Mouse (Mus musculus) gastrocnemius, postnatal 14 days (tissue): ENCODE data around the gene Arhgef6. TPM values are rescaled to one million over a fixed set of nuclear protein-coding genes. Genes with fewer than 3 reads are reported as not detected.
A peak's percentile ranks its signal among the peaks of the same experiment; 100 is the strongest.

Experiments
- DNase-seq: peaks from one replicate; pipeline ENCODE4 v3.0.0; 2021; ENCODE audit warnings: mixed read lengths
- intact Hi-C: fragments of 180-260 bp; cut with DNase I; formaldehyde crosslinking; loops from one replicate; pipeline ENCODE4 v1.15.1; 2025; ENCODE audit warnings: low total_unique reads
- long read RNA-seq, 2 experiments: library from polyadenylated mRNA; stranded (forward); transcript quantifications; one replicate each; pipeline ENCODE4 v2.0.0; 2021
- total RNA-seq, 2 experiments: library from RNA; stranded (reverse); gene quantifications; 2 replicates each; pipeline ENCODE4 v1.2.3; 2021

The Arhgef6 gene
- 10 to 100 TPM; 70.0 to 71.3 TPM for total RNA-seq
- long read RNA-seq, experiment 1, partial matches to known transcripts, result 3 of 11 reads
- long read RNA-seq, experiment 1, other reads (novel, unspliced or antisense), result 8 of 11 reads
- long read RNA-seq, experiment 2, partial matches to known transcripts, result 3 of 17 reads
- long read RNA-seq, experiment 2, other reads (novel, unspliced or antisense), result 14 of 17 reads

DNA sequence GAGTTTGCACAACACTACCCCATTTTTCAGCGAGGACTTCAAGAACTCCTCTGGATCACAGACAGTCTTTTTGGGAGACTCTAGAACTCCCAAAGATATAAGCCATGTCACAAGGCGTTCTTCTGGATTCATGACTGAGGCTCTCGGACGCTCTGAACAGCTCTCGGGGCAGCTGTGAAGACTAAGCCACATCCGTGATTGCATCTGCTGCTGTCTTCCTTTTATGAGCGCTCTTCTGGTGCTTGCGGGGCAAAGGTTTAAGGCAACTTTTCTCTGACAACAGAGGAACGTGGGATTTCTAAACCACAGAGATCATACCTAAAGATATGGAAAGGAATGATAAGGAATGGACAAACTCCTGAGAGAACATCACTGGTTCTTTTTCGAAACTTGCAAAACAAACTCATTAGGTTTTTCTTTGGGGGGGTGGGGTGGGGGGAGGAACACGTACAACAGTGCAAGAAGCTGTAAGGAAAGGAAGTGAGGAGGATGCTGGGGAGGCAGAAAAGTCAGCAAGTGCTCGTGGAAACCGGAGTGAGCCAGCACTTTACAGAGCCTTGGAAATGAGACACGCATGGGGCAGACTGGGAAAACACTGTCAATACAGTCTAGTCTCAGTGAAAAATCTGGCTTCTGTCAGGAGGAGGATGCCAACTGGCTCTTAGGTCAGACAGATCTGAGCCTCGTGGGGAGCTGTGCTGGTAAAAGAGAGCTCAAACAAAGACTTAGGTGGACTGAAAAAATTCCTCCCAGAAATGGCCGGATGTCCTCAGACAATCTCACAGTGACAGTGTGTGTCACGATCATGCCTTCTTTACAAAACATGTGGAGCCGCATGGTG is at the start of gene Arhgef6:
Gene Arhgef6, minus strand, starts transcription at position 359 of the 841 bp plus-strand sequence.
- DNase-seq, result peak; percentile 21
- intact Hi-C loops, result no loop called here

DNA sequence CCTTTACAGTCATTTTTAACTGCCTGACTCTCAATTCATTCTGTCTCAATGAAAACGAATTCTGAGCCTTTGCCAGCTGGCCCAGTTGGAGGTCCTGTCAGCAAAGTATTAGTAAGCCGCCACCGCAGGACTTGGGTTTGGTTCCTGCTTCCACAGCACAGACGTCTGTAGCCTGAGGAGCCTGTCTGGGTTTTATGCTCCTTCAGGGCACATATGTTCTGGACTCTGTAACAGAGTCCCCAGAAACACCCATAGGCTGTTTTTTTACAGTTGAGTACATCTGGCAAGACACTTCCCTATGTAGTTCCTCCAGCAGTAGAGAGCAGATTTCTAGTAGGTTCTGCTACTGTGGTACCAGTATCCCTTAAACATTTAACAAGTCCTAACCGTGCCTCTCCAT is 42.4 kb upstream of the Arhgef6 start:
- DNase-seq, result no peak
- intact Hi-C loops, result no loop called here

DNA sequence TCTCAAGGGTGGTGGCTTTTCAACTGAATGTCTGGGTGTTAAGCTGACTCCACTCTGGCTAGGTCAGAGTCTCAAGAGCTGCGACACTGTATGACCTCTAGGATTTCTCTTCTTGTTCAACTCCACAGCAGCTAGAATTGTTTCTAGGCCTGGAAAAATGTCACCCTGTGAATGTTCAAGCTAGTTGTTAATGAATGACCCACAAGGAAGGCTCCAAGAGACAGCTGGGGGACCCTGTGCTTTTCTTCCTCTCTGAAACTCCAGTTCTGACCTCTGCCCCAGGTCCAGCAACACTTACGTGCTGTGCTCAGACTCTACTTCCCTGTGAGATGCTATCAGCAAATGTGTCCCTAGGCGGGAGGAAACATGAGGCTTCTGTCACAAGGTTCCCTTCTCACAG is 40.0 kb upstream of the Arhgef6 start:
- no peak for DNase-seq
- intact Hi-C loops, result no loop called here

DNA sequence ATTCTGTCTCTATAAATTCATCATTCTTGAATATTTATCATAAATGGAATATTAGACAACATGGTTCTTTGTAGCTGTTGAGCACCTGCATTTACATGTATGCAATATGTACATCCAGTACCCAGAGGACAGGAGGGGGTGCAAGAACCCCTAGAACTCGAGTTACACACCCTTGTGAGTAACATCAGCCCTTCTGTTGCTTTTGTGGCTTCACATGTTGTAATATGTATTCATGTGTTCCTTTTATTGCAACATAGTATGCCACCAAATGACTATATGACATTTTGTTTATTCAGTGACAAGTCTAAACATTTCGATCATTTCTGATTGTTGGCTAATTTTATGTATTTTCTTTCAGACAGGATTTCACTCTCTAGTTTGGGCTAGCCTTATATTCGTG is 38.6 kb upstream of the Arhgef6 start:
- DNase-seq, result no peak
- intact Hi-C loops, result no loop called here

DNA sequence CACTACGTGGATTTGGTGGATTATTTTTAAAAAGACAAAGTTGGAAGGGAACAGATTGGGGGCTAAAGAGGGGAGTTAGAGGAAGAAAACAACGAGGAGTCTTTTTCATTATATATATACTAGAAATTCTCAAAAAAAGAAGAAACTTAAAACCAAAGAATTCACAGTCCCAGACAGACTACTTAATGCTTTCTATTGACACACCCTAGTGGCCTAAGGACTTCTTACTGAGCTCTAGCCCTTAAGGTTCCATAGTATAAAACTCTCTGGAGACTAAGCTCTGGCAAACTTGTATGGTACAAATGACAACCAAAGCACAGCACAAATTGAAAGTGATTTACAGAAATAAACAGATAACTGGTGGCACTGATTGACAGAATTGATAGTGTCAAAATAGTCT is 35.5 kb upstream of the Arhgef6 start:
- DNase-seq, result no peak
- intact Hi-C loops, result no loop called here

GRCm38 (mm10) chrX:57373543-57373942 is 35.0 kb upstream of the Arhgef6 start:
- no peak for DNase-seq
- intact Hi-C loops, result no loop called here

- DNase-seq, result no peak
These were observed 34.4 kb upstream of the Arhgef6 start for GRCm38 (mm10) chrX:57372965-57373364.

DNA sequence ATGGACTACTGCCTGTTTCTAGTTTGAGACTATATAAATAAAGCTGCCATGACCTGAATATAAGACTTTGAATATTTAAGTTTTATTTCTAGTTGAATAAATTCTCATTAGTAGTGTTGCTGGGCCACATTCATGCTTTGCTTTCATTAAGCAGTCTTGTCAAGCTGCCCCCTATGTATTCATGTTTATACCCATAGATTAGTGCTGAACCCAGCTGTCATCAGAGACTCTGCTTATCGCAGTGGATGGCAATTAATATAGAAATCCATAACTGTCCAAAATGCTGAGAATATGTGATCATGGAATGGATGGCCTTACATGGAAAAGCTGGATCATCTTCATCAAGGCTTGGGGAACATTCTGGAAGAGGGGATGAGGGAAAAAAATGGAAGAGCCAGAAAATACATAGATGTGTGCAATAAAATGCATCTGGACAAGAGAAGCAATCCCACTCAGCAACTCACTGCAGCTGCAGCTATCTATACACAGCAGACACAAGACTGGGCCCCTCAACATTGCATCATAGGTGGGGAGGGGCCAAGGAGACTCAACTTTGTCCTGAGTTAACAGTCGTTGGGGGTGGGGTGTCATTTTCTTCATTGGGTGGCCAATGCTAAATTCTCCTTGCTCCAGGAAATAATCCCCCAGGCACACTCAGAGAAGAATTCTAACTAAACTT is 26.5 kb upstream of the Arhgef6 start:
- intact Hi-C loops, result no loop called here
- no peak for DNase-seq

More at GRCm38 (mm10) chrX:57372965-57373364, 34.4 kb upstream of the Arhgef6 start:
- intact Hi-C loops, result no loop called here

DNA sequence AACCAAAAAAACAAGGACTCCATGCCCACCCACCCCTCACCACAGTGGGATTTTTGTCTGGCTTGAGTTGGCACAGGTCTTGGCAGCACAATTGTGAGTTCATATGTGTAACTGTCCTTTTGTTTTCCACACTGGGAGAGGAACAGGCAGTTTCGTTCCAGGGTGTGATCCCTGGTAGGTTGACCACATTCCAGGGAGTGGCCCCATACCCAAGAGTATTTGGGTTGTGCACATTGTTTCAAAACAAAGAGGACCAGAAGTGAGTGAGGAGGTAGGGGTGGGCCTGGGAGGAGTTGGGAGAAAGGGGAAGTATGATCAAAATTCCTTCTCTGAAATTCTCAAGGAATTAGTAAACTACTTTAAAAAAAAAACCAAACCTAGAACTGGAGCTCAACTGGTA is 20.8 kb upstream of the Arhgef6 start:
- intact Hi-C loops, result no loop called here
- DNase-seq, result no peak

DNA sequence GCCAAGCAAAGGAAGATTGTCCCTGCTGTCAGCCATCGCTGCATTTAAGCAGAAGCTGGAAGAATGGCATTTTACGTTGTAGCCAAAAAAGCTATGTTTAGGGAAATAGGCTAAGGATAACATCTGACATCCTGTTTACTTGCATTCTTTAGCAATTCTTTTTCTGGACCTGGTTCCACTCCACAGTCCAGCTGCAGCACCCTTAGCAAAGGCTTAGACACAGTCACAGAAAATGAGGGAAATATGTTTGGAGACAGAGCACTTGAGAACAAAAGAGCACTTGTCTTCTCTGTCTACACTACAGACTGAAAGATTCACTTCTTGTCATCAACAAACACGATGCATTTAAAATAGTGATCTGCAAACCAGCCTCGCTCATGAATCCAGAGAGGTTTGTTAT is 691 bp upstream of the Arhgef6 start:
- intact Hi-C loops, result no loop called here
- DNase-seq, result no peak

- intact Hi-C loops, result no loop called here
- no peak for DNase-seq
These were observed 947 bp downstream of the Arhgef6 start for GRCm38 (mm10) chrX:57337582-57337981.

- intact Hi-C loops, result no loop called here
These were observed 1.6 kb downstream of the Arhgef6 start for GRCm38 (mm10) chrX:57336958-57337357.

GRCm38 (mm10) chrX:57335313-57335712 is 3.2 kb downstream of the Arhgef6 start:
- DNase-seq, result no peak
- intact Hi-C loops, result no loop called here

More at GRCm38 (mm10) chrX:57336958-57337357, 1.6 kb downstream of the Arhgef6 start:
- no peak for DNase-seq

DNA sequence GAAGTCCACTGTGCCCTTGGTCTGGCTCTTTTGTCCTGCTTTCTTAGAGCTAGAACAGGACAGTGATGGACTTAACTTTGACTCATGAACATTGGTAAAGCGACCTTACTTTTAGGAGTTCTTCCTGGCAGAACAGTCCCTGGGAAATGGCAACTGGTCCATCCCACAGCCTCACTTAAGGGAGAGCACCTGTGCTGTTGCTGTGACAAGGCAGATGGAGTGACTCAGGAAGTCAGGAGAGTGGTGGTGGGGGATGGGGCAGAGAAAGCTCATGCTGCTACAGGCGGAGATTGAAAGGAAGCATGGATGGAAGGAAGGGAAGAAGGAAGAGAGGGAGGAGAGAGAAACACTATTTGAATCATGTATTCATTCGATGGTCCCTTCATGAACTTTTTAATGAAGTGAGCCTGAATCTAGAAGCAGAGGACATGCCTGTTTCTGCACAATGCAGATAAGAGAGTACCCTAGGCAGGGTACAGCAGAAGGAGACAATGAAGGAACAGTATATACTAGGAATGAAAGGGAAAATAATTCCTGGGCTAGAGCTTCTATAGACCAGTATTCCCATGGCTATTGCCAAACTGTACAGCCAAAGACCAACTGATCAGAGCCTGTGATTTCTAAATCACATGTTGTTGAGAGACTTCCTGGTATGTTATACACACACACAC is 10.7 kb downstream of the Arhgef6 start:
- intact Hi-C loops, result no loop called here
- DNase-seq, result no peak

DNA sequence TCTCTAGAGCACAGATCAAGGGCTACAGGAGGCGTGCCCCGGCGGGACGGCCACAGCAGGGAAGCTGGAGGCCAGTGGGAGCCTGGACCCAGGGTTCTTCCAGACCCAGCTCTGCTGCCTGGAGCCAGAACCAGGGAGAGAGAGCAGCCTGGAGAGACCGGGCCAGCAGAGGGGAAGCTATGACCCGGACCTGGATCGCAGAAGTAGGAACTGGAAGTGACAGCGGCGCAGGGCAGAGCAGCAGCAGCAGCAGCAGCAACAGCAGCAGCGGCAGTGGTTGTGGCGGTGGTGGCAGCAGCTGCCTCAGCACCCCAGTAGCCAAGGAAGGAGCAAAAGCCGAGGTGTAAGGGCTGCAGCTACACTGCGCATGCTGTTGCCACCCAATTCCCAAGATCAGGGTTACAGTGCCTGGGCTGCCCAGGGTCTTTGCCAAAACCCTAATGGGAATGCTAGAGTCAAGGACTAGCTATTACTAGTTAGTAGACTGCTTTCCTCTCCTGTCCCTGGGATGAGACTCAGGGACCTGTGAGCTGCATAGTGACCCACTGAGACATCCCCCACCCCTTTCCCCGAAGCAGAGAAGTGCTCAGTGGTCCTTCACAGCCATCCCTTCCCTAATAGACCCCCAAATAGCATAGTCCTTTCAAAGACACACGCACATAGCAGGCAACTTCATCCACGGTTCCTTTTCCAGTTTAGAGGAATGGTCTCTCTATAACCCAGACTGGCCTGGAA is 11.9 kb downstream of the Arhgef6 start:
- DNase-seq, result peak; percentile 48
- intact Hi-C loops, result no loop called here

DNA sequence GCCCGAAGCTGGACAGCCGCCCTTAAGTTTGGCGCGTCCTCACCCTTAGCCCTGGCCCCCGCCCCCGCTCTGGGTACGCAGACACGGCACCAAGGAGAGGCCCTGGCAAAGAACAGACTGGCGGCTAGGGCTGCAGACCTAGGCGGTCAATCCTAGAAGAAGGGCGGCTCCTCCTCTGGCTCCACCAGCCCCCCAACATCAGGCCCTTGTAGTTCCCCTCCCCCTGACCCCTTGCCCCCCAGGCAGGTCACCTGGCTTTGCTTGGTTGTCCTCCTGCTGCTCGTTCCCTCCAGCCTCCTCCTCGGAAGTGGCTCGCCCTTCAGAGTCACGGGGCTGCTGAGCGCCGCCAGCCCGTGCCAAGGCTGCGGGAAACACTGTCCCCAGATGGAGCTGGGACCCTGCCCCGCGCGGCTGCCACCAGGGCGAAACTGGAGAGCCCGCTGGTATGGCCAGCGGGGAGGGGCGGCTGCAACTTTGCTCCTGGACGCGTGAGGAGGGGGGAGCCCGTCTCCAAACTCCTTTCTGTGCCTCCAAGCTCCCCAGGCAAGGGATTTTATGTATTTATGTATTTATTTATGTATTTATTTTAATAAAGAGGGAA is 12.6 kb downstream of the Arhgef6 start:
- intact Hi-C loops, result no loop called here
- peak; percentile 60 for DNase-seq

- DNase-seq, result no peak
- intact Hi-C loops, result no loop called here
These were observed 13.6 kb downstream of the Arhgef6 start for GRCm38 (mm10) chrX:57324891-57325290.

DNA sequence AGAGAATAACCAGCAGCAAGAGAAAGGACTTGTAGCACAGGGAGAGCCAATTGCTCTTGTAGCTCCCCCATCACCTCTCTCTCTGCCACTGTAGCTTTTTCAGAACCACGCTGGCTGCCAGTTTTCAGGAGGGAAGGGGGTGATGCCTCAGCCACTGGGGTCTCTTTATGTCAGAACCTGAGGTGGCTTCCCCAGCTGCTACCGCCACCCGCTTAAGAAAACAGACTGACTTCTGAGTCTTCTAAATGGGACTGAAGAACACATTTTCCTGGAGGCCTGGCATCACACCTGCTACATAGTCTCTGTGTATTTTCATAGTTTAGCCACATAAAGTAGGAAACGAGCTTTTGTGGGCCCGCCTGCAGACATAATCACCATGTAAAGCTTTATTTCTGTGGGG is 26.5 kb downstream of the Arhgef6 start:
- no peak for DNase-seq
- intact Hi-C loops, result no loop called here

GRCm38 (mm10) chrX:57309993-57310392 is 28.5 kb downstream of the Arhgef6 start:
- DNase-seq, result no peak
- intact Hi-C loops, result no loop called here
